Mouse (Mus musculus): ENCODE data around the gene Chka.

Chka gene

GRCm38 (mm10) chr19:3922661-3923371, 71.2 kb downstream of the Chka start:
- peak; percentile 62 for DNase-seq

- peak; percentile 76 for DNase-seq
These were observed 72.0 kb downstream of the Chka start for GRCm38 (mm10) chr19:3923586-3923985.

GRCm38 (mm10) chr19:3924190-3924589, 72.6 kb downstream of the Chka start:
- DNase-seq, result no peak

GRCm38 (mm10) chr19:3924868-3925267, 73.3 kb downstream of the Chka start:
- no peak for DNase-seq

- DNase-seq, result no peak
These were observed 74.3 kb downstream of the Chka start for GRCm38 (mm10) chr19:3925859-3926258.

GRCm38 (mm10) chr19:3926279-3926678, 74.7 kb downstream of the Chka start:
- DNase-seq, result peak; percentile 57

GRCm38 (mm10) chr19:3926685-3927084, 75.1 kb downstream of the Chka start:
- no peak for DNase-seq

GRCm38 (mm10) chr19:3927989-3928388, 76.4 kb downstream of the Chka start:
- no peak for DNase-seq

- no peak for DNase-seq
These were observed 77.2 kb downstream of the Chka start for GRCm38 (mm10) chr19:3928779-3929178.

- peak; percentile 93 for DNase-seq
These were observed 77.8 kb downstream of the Chka start, which contains the start of gene Aldh3b1 for GRCm38 (mm10) chr19:3929211-3929941. Gene Aldh3b1, minus strand, starts transcription at chr19:3929808.

GRCm38 (mm10) chr19:3930262-3931057, 78.9 kb downstream of the Chka start:
- DNase-seq, result no peak

GRCm38 (mm10) chr19:3931716-3932115, 80.1 kb downstream of the Chka start:
- no peak for DNase-seq

- DNase-seq, result peak; percentile 81
These were observed 83.7 kb downstream of the Chka start, which contains the start of gene Unc93b1 for GRCm38 (mm10) chr19:3935032-3935895. Gene Unc93b1, plus strand, starts transcription at chr19:3935186.

GRCm38 (mm10) chr19:3935896-3936850, 84.6 kb downstream of the Chka start:
- peak; percentile 78 for DNase-seq

GRCm38 (mm10) chr19:3942315-3942714, 90.7 kb downstream of the Chka start:
- DNase-seq, result no peak

GRCm38 (mm10) chr19:3942986-3943735, 91.6 kb downstream of the Chka start:
- DNase-seq, result peak; percentile 58

Measured in kidney, postnatal 10 days (tissue).